Mouse (Mus musculus) c-Kit-positive CD71-positive TER-119-positive erythroid progenitor cells, embryonic 14.5 days (primary cell): ENCODE results near the gene Htr2a.

ENCODE experiments used
- DNase-seq: peaks from one replicate; pipeline ENCODE4 v3.0.0-alpha.2; 2013; ENCODE audit warnings: low spot score

Htr2a gene

DNA sequence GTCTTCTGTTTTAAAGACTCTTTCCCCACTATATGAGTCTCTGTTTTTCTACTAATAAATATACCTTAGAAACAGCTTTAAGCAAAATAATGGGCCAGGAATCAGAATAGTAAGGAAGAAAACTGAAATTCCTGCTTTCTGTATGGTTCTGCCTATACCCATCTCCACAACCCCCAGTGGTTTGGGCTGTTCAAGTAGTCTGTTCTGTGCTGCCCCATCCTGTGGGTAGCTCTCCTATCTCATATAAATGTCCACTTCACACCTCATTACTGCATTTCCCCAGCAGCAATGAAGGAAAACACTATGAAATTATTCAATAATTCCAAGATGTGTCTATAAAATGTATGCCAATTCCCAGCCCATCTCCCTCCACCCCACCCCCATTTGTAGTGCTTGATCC lies 56.8 kb downstream of the Htr2a start:
- no peak for DNase-seq

- DNase-seq: no peak
Observed at GRCm38 (mm10) chr14:74699241-74699640, 58.6 kb downstream of the Htr2a start.

GRCm38 (mm10) chr14:74703930-74704329 lies 63.3 kb downstream of the Htr2a start:
- no peak for DNase-seq

DNA sequence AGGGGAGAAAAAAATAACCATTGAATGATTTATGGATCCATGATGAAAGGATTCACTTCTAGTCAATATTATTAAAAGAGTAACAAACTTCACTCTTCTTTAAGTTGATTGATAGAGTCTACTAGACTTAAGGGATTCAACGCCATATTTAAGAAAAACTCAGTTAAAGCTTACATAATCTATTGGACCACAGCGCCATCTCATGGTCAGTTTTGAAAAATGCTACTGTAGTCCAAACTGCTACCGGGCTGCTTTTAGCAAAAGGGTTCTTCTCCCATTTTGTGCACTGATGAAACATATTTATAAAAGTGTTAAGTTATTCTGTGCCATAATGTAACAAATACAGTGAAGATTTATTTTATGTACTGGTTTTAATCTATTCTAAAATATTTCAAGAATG lies 68.4 kb downstream of the Htr2a start:
- DNase-seq: peak; percentile 79

GRCm38 (mm10) chr14:74723541-74723940 lies 82.9 kb downstream of the Htr2a start:
- no peak for DNase-seq

GRCm38 (mm10) chr14:74731221-74732078 lies 90.8 kb downstream of the Htr2a start:
- no peak for DNase-seq

- peak; percentile 91 for DNase-seq
Observed at GRCm38 (mm10) chr14:74732079-74732783, 91.6 kb downstream of the Htr2a start, which contains the start of gene Esd. Esd (plus strand) TSS chr14:74732297.

DNA sequence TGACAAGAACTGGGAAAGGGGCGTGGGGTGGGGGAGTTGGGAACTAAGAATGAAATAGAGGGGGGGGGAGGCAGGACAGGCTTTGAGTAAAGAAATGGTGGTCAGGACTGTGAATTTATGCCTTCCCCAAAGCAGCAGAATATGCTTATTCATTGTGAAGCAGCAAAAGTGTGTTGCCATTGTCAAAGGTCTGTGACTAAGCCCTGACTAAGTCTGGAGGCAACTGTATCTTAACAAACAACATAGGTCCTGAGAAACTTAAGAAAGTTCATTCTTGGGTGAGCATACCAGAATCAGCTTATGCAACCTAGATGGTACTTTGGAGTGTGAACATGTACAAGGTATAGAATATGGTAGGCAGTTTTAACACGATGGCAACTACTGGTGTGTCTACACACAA lies 92.8 kb downstream of the Htr2a start:
- DNase-seq: peak; percentile 47

GRCm38 (mm10) chr14:74735471-74735870 lies 94.8 kb downstream of the Htr2a start:
- no peak for DNase-seq

- no peak for DNase-seq
Observed at GRCm38 (mm10) chr14:74736850-74737249, 96.2 kb downstream of the Htr2a start.
